Mouse (Mus musculus) cerebellum, adult 9-11 months (tissue): Measurements from ENCODE around the gene Gm11627.
"Not testable (repeated sequence)": the region's sequence is repeated elsewhere in the genome, so short reads cannot be mapped to it uniquely, and the experiment has no call there.

ENCODE experiments used
- DNase-seq: peaks from one replicate; pipeline ENCODE4 v3.0.0; 2022

Gene Gm11627

GRCm38 (mm10) chr11:102579165-102580033 lies at the start of gene Gm11627:
TSS of gene Gm11627 (minus strand) at chr11:102579461.
- DNase-seq: no peak

GRCm38 (mm10) chr11:102628529-102628928 lies 49.3 kb upstream of the Gm11627 start:
- no peak for DNase-seq

GRCm38 (mm10) chr11:102627171-102627931 lies 48.1 kb upstream of the Gm11627 start:
- DNase-seq: no peak

- DNase-seq: no peak
Measured at GRCm38 (mm10) chr11:102624888-102625407, 45.7 kb upstream of the Gm11627 start.

- no peak for DNase-seq
Measured at GRCm38 (mm10) chr11:102623876-102624789, 44.9 kb upstream of the Gm11627 start.

GRCm38 (mm10) chr11:102619449-102619848 lies 40.2 kb upstream of the Gm11627 start:
- no peak for DNase-seq

GRCm38 (mm10) chr11:102611317-102611705 lies 32.0 kb upstream of the Gm11627 start:
- no peak for DNase-seq

GRCm38 (mm10) chr11:102610675-102611316 lies 31.5 kb upstream of the Gm11627 start:
- no peak for DNase-seq

GRCm38 (mm10) chr11:102610260-102610659 lies 31.0 kb upstream of the Gm11627 start:
- DNase-seq: no peak

- DNase-seq: no peak
Measured at GRCm38 (mm10) chr11:102609483-102609882, 30.2 kb upstream of the Gm11627 start.

GRCm38 (mm10) chr11:102608691-102609090 lies 29.4 kb upstream of the Gm11627 start:
- DNase-seq: no peak

- DNase-seq: no peak
Measured at GRCm38 (mm10) chr11:102607686-102608548, 28.7 kb upstream of the Gm11627 start.

- DNase-seq: not testable (repeated sequence)
Measured at GRCm38 (mm10) chr11:102607201-102607600, 27.9 kb upstream of the Gm11627 start.

- no peak for DNase-seq
Measured at GRCm38 (mm10) chr11:102606751-102607171, 27.5 kb upstream of the Gm11627 start.

- DNase-seq: no peak
Measured at GRCm38 (mm10) chr11:102605553-102606416, 26.5 kb upstream of the Gm11627 start.

GRCm38 (mm10) chr11:102604777-102605552 lies 25.7 kb upstream of the Gm11627 start:
- DNase-seq: no peak

- DNase-seq: peak; percentile 46
Measured at GRCm38 (mm10) chr11:102604010-102604584, 24.8 kb upstream of the Gm11627 start, which contains the start of gene Fzd2. TSS of gene Fzd2 (plus strand) at chr11:102604396.

- DNase-seq: no peak
Measured at GRCm38 (mm10) chr11:102603496-102603850, 24.2 kb upstream of the Gm11627 start.
